Mouse (Mus musculus) liver, embryonic 14.5 days (tissue): ENCODE data around the gene Sltm.

Experiments used
- CTCF ChIP-seq: IDR thresholded peaks from 2 replicates; pipeline ENCODE4 v1.5.1; 2016; ENCODE audit warnings: antibody characterized with exemption, low read depth, control low read depth
- EP300 ChIP-seq: IDR thresholded peaks from 2 replicates; pipeline ENCODE4 v1.6.1; 2016; ENCODE audit warnings: antibody characterized with exemption, low read depth

DNA sequence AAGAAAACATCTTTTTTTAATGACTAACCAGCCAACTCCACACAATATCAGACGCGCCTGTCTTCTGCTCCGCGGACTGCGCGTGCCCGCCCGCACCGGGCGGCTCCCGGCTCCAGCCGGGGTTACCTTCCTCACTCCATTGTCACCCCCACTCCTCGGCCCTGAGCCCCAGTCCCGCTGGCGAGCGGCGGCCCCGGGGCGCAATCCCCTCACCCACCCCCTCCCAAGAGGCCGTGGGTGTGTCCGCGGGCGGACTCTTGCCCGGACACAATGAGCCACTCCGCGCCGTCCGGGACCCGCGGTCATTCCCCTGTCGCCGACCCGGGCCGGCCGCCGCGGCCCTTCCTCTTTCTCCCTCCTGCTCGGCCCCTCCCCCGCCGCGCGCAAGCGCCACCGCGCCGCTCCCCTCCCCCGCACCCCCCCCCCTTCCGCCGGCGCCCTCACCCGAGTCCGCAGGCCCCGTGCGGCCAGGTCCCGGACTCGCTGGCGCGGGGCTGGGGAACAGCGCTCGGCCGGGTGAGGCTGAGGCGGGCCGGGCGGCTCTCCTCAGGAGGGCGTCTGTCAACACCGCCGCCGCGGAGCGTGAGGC, 39.4 kb upstream of the Sltm start:
- TF ChIP-seq CTCF (no peak), EP300 (no peak)
